Mouse (Mus musculus) duodenum, adult 2 months (tissue): ENCODE results near the gene Elfn1. TPM values are rescaled to one million over a fixed set of nuclear protein-coding genes. Genes with fewer than 3 reads are reported as not detected.

Source experiments
- polyA plus RNA-seq: library from polyadenylated mRNA; depleted of rRNA; stranded (reverse); fragments of >200 nt; gene quantifications from 2 replicates; pipeline ENCODE4 v1.2.3, GENCODE M21; 2012; ENCODE audit warnings: low replicate concordance; rRNA removed

Elfn1 gene
- 0.24 and 0.36 TPM in 2 replicates for polyA plus RNA-seq

GRCm38 (mm10) chr5:139907714-139908242, at the start of gene Elfn1:
TSS of gene Elfn1 (plus strand) at chr5:139907943.

Other genes starting within 250 kb of the Elfn1 start
- gene Micall2, start 171.6 kb upstream of the Elfn1 start, polyA plus RNA-seq, result 11.4 and 15.2 TPM in 2 replicates
- gene Ints1, start 132.3 kb upstream of the Elfn1 start, polyA plus RNA-seq, result 74.2 and 81.0 TPM in 2 replicates
- 29.6 and 42.8 TPM in 2 replicates for gene Mafk, start 116.4 kb upstream of the Elfn1 start, polyA plus RNA-seq
- 228 and 455 TPM in 2 replicates for gene Tmem184a, start 88.0 kb upstream of the Elfn1 start, polyA plus RNA-seq
- gene Gm26938, start 81.5 kb upstream of the Elfn1 start, polyA plus RNA-seq, result 1.6 TPM in 1 of 2 replicates, not detected in the other
- gene Psmg3, start 81.1 kb upstream of the Elfn1 start, polyA plus RNA-seq, result 20.9 and 21.7 TPM in 2 replicates